Mouse (Mus musculus) thymus, adult 2 months (tissue): ENCODE results near the gene Shisa9.

Source experiments
- CTCF ChIP-seq: fragments of 200-500 bp; IDR thresholded peaks from 2 replicates; pipeline ENCODE4 v1.5.1; 2012; ENCODE audit warnings: mild to moderate bottlenecking, control low read depth, low read length, moderate library complexity, borderline replicate concordance; ENCODE audit not compliant: control insufficient read depth, poor library complexity, insufficient read depth; ENCODE audit errors: extremely low read depth
- POLR2A ChIP-seq: fragments of 200-500 bp; IDR thresholded peaks from 2 replicates; pipeline ENCODE4 v1.6.1; 2012; ENCODE audit warnings: mild to moderate bottlenecking, low read length, control low read depth, moderate library complexity; ENCODE audit not compliant: control insufficient read depth, poor library complexity, insufficient read depth; ENCODE audit errors: extremely low read depth

DNA sequence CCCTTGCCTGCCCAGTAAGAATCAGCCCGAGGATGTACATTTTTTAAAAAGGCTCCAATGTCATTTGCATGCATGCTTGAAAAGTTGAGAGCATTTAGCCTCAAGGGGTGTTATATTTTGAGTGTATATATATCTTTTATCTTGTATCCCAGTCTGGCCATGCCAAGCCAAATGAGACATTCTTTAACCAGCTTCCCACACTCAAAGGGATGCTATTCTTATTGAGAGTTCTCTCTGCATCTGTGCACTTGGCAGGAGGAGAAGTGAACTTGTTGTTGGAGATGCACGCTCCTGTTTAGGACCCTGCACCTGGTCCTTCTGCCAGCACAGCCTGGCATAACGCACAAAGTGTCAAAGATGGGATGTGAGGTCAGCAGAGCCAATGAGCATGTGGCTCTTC is 135.6 kb downstream of the Shisa9 start:
- TF ChIP-seq CTCF (no peak), POLR2A (no peak)
